Mouse (Mus musculus) kidney, postnatal 14 days (tissue): ENCODE measurements around the gene Morn3.
A peak's percentile ranks its signal among the peaks of the same experiment; 100 is the strongest.

Experiments
- DNase-seq: peaks from one replicate; pipeline ENCODE4 v3.0.0; 2022; ENCODE audit warnings: mixed read lengths

Gene Morn3

DNA sequence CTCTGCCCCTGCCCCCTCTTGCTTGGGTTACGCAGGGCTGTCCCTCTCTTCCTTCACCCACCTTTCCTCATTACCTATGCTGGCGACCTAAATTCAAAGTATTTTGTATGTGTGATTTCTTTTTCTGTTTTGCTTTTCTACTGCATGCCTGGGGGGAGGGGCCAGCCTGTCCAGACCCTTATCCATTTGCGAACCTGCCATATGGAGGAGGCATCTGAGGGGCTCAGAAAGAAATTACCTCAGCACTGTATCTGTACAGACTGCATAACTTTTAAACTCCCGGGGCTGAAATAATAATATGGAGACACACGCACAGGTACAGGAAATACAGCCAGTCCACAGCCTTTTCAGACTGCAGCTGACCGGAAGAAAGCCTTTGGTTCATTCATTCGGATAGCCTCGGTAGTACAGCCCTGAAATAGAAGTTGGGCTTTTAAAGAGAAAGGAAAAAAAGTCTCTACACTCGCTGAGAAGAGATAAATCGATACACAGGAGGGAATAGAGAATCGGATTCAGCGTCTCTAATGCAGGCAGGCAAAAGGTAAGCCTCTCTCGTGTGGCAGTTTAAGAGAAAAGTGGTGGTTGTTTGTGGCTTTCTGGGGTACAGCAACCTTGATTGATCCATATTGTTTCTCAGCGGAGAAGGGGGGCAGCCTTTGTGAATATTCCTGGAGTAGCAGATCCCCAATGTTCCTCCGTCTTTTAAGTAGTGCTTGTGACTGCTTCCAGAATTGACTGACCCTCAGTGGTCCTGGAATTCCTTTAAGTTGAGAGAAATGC, 57.1 kb downstream of the Morn3 start, which contains the start of gene Kdm2b:
TSS of gene Kdm2b (minus strand) at position 273 of the 780 bp plus-strand sequence.
- peak; percentile 40 for DNase-seq

DNA sequence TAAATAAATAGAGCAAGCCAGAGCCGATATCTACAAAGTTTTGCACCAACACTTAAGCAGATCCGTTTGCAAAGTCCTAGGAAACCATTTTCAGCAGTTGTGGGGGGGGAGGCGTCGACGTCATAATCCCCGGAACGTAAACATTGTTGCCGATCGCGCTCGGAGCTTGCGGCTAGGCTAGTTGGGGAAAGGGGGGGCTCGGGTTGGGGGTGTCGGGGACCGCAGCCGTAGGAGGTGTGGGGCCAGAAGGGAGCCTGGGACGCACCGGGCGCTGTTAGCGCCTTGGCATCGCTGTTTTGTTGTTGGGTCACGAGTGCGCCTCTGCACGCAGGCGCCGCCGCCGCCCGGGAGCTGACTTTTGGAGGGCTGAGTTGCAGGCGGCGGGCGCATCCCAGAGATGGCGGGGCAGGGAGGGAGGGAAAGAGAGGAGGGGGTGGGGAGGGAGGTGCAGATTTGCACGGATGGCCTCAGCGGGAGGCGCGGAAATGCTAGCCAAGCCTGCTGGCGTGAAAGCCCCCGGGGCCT, 57.8 kb downstream of the Morn3 start:
- peak; percentile 75 for DNase-seq

DNA sequence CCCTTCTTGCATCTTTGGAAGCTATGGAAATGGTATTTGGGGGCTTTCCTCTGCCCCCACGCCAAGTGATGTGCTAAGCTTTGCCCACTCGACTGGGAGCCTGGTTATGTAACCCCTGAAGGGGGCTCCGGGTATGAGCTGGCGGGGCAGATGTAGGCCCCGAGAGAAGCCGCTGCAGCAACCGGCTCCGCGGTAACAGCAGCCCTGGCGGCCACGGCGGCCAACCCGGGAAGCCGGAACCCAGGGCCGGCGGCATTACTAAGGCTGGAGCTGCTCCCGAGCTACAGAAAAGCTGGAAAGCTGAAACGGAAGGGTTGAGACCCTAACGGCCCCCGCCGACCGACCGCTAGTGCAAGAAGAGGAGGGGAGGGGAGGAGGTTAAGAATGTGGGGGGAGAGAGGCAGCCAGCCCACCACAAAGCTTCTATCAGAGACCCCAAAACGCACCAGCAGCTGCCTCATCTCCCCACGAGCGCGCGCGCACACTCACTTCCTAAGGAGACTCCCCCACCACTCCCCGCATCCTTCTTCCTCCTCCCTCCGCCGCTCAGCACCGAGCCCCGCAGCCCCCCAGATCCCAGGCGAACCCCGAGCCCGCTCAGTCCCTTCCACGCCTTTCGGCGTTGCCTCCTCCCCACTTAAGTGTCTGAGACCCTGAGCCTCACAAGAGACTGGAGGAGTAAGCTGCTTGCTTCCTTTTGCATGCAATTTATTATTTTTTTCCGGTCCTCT, 58.6 kb downstream of the Morn3 start:
- DNase-seq, result peak; percentile 54

DNA sequence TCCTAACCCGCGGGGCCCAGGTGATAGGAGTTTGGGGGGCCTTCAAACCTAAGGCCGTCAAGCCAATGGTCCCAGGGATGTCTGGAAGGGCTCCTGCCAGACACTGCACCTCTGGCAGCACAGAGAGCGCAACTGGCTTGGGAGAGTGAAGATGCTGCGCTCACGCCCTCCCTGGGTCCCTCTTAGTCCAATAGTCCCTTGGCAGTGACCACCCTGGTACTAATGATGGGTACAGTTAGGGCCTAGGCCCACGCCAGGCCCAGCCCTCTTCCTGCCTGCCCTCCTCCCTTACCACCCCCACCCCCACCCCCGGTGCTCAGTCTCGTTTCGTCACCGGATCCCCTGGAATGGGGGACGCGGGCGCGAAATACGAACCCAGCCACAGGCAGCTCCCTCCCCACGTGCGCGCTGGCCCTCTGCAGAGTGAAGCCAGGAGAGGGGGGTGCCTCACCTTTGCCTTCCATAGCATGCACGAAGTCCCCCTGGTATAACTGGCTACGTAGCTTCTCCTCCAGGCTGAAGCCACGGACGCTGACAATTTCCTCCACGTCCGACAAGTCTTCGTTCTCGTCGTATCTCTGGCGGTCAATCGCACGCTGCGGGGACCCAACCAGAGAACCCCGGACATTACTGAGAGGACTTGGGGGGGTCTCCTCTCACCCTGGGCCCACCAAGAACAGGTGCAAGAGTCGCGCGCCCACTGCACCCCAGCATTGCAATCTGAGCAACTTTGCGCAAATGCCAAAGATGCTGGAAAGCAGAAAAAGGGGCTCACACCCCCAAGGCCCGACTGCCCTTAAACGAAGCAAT, 59.4 kb downstream of the Morn3 start:
- peak; percentile 40 for DNase-seq

DNA sequence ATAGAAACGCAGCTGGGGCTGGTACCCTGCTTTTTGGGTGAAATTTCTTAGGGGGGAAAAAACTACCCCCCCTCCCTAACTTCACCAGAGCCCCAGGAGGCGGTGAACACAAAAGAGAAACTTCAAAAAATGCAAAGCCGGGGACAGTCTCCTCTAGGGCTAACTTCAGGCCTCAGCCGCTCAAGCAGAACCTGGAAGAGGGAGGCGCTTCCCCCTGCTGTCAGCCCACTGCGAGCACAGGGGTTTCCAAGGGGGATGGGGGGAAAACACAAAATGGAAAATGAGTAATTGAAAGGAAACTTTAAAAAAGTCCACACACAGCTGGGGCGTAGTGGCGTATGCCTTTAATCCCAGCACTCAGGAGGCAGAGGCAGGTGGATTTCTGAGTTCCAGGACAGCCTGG, 60.7 kb downstream of the Morn3 start:
- no peak for DNase-seq
